Mouse (Mus musculus): ENCODE measurements around the gene 1700037C18Rik. TPM values are rescaled to one million over a fixed set of nuclear protein-coding genes. Genes with fewer than 3 reads are reported as not detected.
A peak's percentile ranks its signal among the peaks of the same experiment; 100 is the strongest.

The 1700037C18Rik gene
- 12.9 and 14.9 TPM in 2 replicates for polyA plus RNA-seq (2015; fragmentation: Nextera tagmentation; extraction: Ambion mirVana)

DNA sequence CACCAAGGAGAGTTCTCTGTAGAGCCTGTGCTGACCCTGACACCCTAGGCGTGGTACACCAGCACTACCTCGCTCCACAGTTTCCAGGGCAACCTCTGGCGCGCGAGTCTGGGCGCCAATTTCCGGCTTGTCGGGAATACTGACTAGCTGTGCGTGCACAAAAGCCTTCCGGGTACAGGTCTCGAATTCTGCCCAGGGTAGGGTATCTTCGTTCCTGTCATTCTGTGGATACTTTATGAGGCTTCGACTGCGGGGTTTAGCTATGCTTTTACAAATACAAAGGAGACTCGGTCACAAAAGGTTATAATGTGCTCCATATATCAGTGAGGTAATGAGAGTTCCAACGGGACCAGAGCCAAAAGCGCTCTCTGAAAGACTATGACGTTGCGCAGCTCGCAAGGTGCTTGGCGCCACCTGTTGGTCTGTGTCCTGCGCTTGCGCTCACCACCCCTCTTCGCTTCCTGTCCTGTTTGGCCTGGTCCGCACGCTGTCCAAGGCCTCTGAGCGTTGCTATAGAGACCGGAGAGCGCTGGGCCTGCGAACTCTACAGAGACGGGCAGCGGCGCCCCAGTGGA lies at the start of gene 1700037C18Rik, which contains the start of gene Cluap1:
TSS of gene 1700037C18Rik (minus strand) at position 153 of the 575 bp plus-strand sequence.
TSS of gene Cluap1 (plus strand) at position 265 of the 575 bp plus-strand sequence.
- peak within 1 kb of the TSS; percentile 79 for H3K27ac ChIP-seq (replicated peaks)
- peaks cover 37% of the 10 kb centered on the region for H3K36me3 ChIP-seq
- under 1% methylated on average over 33 of the region's 33 CpGs for WGBS
- H3K9me3 ChIP-seq, result no peaks in the 10 kb centered on the region
- H3K4me2 ChIP-seq (replicated peaks), result peak within 1 kb of the TSS; percentile 52
- H3K27me3 ChIP-seq, result no peaks in the 10 kb centered on the region
- H3K4me3 ChIP-seq, result peak within 1 kb of the TSS; percentile 70
- ATAC-seq (replicated peaks), result peak; percentile 96
- H3K9ac ChIP-seq (replicated peaks), result peak within 1 kb of the TSS; percentile 74
- peaks cover 20% of the 10 kb centered on the region for H3K4me1 ChIP-seq

DNA sequence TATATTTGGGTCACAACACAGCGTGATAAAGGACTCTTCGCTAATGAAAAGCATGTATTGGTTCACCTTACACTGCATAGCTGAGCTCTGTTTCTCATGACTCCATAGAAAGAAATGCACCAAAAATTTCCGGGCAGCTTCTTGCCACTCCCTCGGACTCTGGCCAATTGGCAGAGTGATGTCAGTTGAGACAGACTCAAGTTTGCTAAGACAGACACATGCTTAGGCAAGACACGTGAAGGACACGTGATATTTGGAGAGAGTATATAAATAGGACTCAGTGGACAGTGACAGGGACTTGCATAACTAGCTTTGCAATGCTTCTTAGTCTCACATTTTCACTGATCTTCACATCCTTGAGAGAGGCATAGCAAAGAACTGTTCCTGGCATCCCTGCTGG lies 47.9 kb upstream of the 1700037C18Rik start:
- WGBS, result 84% methylated on average over 6 of the region's 6 CpGs
- no peaks in the 10 kb centered on the region for H3K27me3 ChIP-seq
- no peak overlapping the region for H3K4me2 ChIP-seq (replicated peaks)
- H3K9ac ChIP-seq (replicated peaks), result no peak overlapping the region
- H3K36me3 ChIP-seq, result no peaks in the 10 kb centered on the region
- no peak overlapping the region for H3K4me3 ChIP-seq
- no peak overlapping the region for H3K27ac ChIP-seq (replicated peaks)
- H3K9me3 ChIP-seq, result no peaks in the 10 kb centered on the region
- H3K4me1 ChIP-seq, result no peaks in the 10 kb centered on the region
- no peak for ATAC-seq (replicated peaks)

DNA sequence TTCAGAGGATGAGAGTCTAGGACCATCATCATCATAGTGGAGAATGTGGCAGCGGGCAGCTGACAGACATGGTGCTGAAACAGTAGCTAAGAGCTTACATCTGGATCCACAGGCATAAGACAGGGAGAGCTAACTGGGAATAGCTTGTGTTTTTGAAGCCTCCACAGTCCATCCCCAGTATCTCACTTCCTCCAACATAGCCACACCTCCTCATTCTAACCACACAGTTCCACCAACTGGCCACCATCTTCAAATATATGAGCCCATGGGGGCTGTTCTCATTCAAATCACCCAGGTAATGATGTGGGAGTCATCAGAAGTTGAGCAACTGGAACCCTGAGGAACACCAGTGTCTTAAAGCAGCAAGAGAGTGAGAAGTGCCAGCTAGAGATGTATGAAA lies 42.7 kb upstream of the 1700037C18Rik start:
- 84% methylated on average over 1 of the region's 1 CpGs for WGBS
- ATAC-seq (replicated peaks), result no peak
- H3K4me3 ChIP-seq, result no peak overlapping the region
- no peaks in the 10 kb centered on the region for H3K4me1 ChIP-seq
- H3K9me3 ChIP-seq, result no peaks in the 10 kb centered on the region
- no peaks in the 10 kb centered on the region for H3K27me3 ChIP-seq
- H3K9ac ChIP-seq (replicated peaks), result no peak overlapping the region
- no peaks in the 10 kb centered on the region for H3K36me3 ChIP-seq
- no peak overlapping the region for H3K27ac ChIP-seq (replicated peaks)
- no peak overlapping the region for H3K4me2 ChIP-seq (replicated peaks)

DNA sequence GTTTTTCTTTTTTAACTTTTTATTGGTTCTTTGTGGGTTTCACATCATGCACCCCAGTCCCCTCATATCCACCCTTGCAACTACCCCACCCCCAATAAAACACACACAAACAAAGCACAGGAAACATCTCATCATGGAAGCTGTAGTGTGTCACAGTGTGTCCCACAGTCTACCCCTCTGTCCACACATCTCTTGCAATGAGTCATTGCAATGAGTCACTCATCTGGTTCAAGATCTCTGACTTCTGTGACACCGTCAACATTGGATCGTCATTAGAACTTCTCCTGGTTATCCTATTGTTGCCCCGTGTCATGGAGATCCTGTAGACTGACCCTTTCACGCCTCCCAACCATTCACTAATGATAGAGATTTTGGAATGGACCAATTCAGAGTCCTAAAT lies 26.2 kb upstream of the 1700037C18Rik start:
- no peak overlapping the region for H3K9ac ChIP-seq (replicated peaks)
- WGBS, result 94% methylated on average over 4 of the region's 4 CpGs
- H3K36me3 ChIP-seq, result peaks cover 76% of the 10 kb centered on the region
- no peaks in the 10 kb centered on the region for H3K9me3 ChIP-seq
- H3K4me2 ChIP-seq (replicated peaks), result no peak overlapping the region
- ATAC-seq (replicated peaks), result no peak
- H3K4me3 ChIP-seq, result no peak overlapping the region
- H3K27me3 ChIP-seq, result no peaks in the 10 kb centered on the region
- H3K27ac ChIP-seq (replicated peaks), result no peak overlapping the region
- H3K4me1 ChIP-seq, result no peaks in the 10 kb centered on the region

DNA sequence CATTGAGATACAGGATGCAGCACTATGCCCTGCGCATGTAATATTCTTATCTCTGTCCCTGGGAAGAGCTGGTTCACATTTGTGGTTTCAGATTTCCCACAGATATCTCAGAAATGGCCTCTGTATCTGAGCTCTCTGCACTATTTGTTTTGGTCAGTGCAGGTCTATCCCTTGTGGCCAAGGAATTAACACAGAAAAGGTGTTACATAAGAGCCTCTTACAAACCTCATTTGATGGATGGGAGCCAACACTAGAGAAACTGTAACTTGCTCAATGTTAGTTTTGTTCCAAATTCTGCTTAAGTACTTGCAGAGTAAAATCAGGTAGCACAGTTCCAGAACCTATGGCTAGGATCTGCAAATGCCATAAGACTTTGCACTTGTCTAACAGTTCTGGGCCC lies 25.6 kb upstream of the 1700037C18Rik start:
- H3K4me2 ChIP-seq (replicated peaks), result no peak overlapping the region
- H3K4me1 ChIP-seq, result no peaks in the 10 kb centered on the region
- ATAC-seq (replicated peaks), result no peak
- H3K27me3 ChIP-seq, result no peaks in the 10 kb centered on the region
- peaks cover 82% of the 10 kb centered on the region for H3K36me3 ChIP-seq
- H3K9ac ChIP-seq (replicated peaks), result no peak overlapping the region
- H3K9me3 ChIP-seq, result no peaks in the 10 kb centered on the region
- H3K4me3 ChIP-seq, result no peak overlapping the region
- no peak overlapping the region for H3K27ac ChIP-seq (replicated peaks)
- WGBS, result 98% methylated on average over 1 of the region's 1 CpGs

DNA sequence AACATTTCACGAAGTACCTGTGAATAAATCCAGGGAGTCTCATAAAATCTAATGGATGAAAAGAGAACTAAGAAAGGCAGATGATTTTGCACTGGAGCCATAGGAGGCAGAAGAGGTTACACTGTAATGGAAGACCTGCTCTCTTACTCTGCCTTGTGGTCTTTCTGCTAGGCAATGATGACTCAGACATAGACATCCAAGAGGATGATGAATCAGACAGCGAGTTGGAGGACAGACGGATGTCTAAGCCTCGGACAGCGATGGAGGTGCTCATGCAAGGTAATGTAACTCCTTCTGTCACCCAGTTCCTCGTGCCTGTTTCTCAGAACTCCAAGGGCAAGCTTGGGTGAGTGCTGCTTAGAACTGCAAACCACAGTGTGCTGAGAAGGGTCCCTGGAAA lies 25.0 kb upstream of the 1700037C18Rik start:
- no peak overlapping the region for H3K27ac ChIP-seq (replicated peaks)
- H3K9ac ChIP-seq (replicated peaks), result no peak overlapping the region
- no peak for ATAC-seq (replicated peaks)
- H3K36me3 ChIP-seq, result peaks cover 83% of the 10 kb centered on the region
- 96% methylated on average over 6 of the region's 6 CpGs for WGBS
- no peaks in the 10 kb centered on the region for H3K27me3 ChIP-seq
- no peaks in the 10 kb centered on the region for H3K9me3 ChIP-seq
- H3K4me3 ChIP-seq, result no peak overlapping the region
- H3K4me1 ChIP-seq, result no peaks in the 10 kb centered on the region
- no peak overlapping the region for H3K4me2 ChIP-seq (replicated peaks)

DNA sequence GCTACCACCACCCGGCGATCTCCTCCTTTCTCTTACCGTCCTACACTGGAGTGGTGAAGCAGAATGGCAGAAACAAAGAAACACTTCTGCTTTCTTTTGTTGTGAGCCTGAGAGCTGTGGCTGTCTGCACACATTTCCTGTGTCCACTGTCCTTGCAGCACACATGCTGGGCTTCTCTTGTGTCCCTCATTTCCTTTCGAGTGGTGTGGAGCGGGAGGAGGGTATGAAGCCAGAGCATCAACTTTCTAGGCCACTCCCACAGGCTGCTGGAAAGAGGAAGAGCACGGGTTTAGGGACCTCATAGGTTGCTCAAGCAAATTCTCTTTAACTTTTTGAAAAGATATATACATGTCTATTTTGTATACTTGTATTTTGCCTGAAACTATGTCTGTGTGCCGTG lies 20.7 kb upstream of the 1700037C18Rik start:
- ATAC-seq (replicated peaks), result no peak
- no peaks in the 10 kb centered on the region for H3K4me1 ChIP-seq
- H3K27ac ChIP-seq (replicated peaks), result no peak overlapping the region
- H3K27me3 ChIP-seq, result no peaks in the 10 kb centered on the region
- H3K9ac ChIP-seq (replicated peaks), result no peak overlapping the region
- 84% methylated on average over 7 of the region's 7 CpGs for WGBS
- no peaks in the 10 kb centered on the region for H3K9me3 ChIP-seq
- H3K36me3 ChIP-seq, result peaks cover 68% of the 10 kb centered on the region
- H3K4me2 ChIP-seq (replicated peaks), result no peak overlapping the region
- no peak overlapping the region for H3K4me3 ChIP-seq

DNA sequence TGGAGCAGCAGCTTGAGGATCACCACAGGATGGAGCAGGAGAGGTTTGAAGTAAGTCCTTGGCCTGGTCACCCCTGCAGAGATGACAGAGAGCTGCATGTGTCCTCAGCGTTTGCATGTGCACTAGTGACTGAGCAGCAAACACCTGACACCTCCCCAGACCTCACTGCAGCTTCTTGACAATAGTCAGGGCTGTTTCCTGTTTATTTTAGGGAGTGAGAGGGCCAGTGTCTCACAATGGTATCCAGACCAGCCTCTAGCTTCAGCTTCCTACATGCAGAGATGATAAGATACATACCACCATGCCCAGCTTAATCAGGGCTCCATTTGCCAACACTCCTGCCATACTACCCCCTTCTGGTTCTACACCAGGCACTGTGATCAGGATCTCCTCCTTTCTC lies 20.1 kb upstream of the 1700037C18Rik start:
- Histone ChIP-seq H3K9me3 (no peaks in the 10 kb centered on the region), H3K27me3 (no peaks in the 10 kb centered on the region), H3K4me2 (replicated peaks) (no peak overlapping the region), H3K9ac (replicated peaks) (no peak overlapping the region), H3K36me3 (peaks cover 68% of the 10 kb centered on the region), H3K4me3 (no peak overlapping the region), H3K27ac (replicated peaks) (no peak overlapping the region), H3K4me1 (no peaks in the 10 kb centered on the region)
- ATAC-seq (replicated peaks), result no peak
- 83% methylated on average over 1 of the region's 1 CpGs for WGBS

DNA sequence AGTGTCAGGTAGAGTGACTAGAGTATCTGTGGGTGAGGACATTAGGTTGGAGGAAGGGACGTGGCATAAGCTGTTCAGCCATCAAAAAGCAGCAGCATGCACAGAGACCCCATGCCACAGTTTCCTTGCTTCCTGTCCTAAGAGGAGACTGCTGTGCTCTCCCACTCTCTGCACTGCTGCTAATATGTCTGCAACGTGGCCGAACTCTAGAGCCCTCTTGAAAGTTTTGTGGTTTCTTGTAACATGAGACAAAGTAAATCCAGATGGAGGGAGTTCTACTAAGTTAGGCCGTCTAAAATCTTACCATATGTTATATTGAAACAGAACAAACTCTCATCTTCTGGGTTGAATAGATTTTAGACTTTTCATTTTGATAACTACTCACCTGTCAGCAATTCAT lies 15.5 kb upstream of the 1700037C18Rik start:
- H3K9me3 ChIP-seq, result no peaks in the 10 kb centered on the region
- 90% methylated on average over 4 of the region's 4 CpGs for WGBS
- no peak overlapping the region for H3K4me3 ChIP-seq
- no peak for ATAC-seq (replicated peaks)
- peaks cover 68% of the 10 kb centered on the region for H3K36me3 ChIP-seq
- no peak overlapping the region for H3K9ac ChIP-seq (replicated peaks)
- H3K4me2 ChIP-seq (replicated peaks), result no peak overlapping the region
- no peak overlapping the region for H3K27ac ChIP-seq (replicated peaks)
- H3K27me3 ChIP-seq, result no peaks in the 10 kb centered on the region
- no peaks in the 10 kb centered on the region for H3K4me1 ChIP-seq

DNA sequence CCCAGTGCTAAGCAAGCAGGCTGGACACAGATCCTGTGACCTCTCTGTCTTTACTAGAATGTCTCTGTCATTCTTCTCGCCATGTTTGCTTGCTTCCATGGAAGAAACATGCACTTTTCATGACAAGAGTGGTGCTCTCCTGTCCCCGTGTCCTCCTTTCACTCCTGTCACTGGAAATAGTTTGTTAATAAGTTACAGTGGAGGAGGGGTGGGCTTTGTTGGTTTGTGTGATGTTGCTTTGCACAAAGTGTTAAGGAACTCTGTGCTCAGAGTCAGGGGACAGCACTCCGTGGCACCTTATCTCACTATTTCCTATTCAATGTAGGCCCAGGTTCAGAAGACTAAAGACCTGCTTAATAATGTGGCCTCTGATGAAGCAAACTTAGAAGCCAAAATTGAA lies 15.0 kb upstream of the 1700037C18Rik start:
- Histone ChIP-seq H3K4me2 (replicated peaks) (no peak overlapping the region), H3K27me3 (no peaks in the 10 kb centered on the region), H3K36me3 (peaks cover 66% of the 10 kb centered on the region), H3K27ac (replicated peaks) (no peak overlapping the region), H3K4me1 (no peaks in the 10 kb centered on the region), H3K9ac (replicated peaks) (no peak overlapping the region), H3K4me3 (no peak overlapping the region), H3K9me3 (no peaks in the 10 kb centered on the region)
- WGBS, result 95% methylated on average over 3 of the region's 3 CpGs
- no peak for ATAC-seq (replicated peaks)

DNA sequence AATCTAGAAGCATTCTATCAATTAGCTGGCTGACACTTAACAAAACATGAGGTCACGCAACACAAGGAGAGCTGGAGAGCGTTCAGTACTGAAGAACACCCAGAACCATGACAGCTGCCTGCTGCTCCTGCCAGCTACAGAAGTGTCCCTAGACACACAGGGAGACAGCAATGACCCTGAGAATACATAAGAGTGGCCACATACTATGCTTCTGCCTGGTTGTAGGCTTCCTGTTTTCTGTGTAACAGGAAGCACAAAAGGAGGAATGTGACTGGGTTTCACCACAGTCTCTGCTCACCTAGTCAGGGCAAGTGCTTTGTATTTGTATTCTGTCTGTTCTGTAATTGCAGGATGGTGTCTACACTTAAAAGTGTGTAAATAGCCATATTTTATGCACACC lies 12.3 kb upstream of the 1700037C18Rik start:
- ATAC-seq (replicated peaks), result no peak
- 90% methylated on average over 2 of the region's 2 CpGs for WGBS
- Histone ChIP-seq H3K9ac (replicated peaks) (no peak overlapping the region), H3K4me3 (no peak overlapping the region), H3K4me1 (no peaks in the 10 kb centered on the region), H3K27me3 (no peaks in the 10 kb centered on the region), H3K9me3 (no peaks in the 10 kb centered on the region), H3K4me2 (replicated peaks) (no peak overlapping the region), H3K27ac (replicated peaks) (no peak overlapping the region), H3K36me3 (peaks cover 68% of the 10 kb centered on the region)

DNA sequence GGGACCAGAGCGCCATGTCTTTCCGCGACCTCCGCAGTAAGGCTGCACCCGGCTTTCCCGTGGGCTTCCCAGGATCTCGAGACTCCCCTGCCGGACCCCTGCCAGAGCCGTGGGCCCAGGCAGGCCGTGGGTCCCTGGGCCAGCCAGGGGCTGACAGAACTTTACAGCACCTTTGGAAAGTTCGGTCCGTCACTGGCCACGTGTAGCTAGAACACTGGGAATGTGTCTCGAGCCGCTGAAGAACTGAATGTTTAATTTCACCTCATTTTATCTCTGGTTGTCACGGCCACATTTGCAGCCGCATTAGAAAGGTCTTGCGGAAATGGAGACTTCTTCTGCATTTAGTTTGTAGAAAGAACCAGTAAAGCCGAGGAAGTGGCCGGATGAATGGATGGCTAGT lies 629 bp upstream of the 1700037C18Rik start:
- H3K27me3 ChIP-seq, result no peaks in the 10 kb centered on the region
- WGBS, result 7% methylated on average over 20 of the region's 20 CpGs
- peak overlapping the region; percentile 52 for H3K4me2 ChIP-seq (replicated peaks)
- H3K9me3 ChIP-seq, result no peaks in the 10 kb centered on the region
- H3K4me1 ChIP-seq, result peaks cover 20% of the 10 kb centered on the region
- peaks cover 36% of the 10 kb centered on the region for H3K36me3 ChIP-seq
- peak overlapping the region; percentile 70 for H3K4me3 ChIP-seq
- peak overlapping the region; percentile 79 for H3K27ac ChIP-seq (replicated peaks)
- peak overlapping the region; percentile 74 for H3K9ac ChIP-seq (replicated peaks)
- ATAC-seq (replicated peaks), result no peak

DNA sequence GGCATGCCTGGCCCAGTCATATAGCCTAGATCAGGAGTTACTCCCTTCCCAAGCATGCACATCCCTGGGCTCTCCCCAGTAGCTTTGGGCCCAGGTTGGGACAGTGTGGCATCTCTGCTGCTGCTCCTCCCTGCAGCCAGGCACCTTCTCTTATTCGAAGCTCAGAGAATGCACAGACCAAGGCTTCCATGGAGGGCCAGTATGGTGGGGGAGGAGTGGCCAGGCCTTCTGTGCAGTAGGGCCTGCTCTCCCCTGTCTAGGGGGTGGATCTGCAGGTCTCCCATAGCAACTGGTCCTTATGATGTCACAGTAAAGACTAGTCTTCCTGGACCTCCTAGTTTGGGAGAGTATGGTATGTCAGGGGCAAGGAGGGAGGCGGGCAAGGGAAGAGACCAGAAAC lies 1.0 kb downstream of the 1700037C18Rik start:
- H3K9ac ChIP-seq (replicated peaks), result no peak overlapping the region
- WGBS, result 68% methylated on average over 2 of the region's 2 CpGs
- H3K4me1 ChIP-seq, result peaks cover 20% of the 10 kb centered on the region
- peak overlapping the region; percentile 70 for H3K4me3 ChIP-seq
- H3K36me3 ChIP-seq, result peaks cover 36% of the 10 kb centered on the region
- H3K27me3 ChIP-seq, result no peaks in the 10 kb centered on the region
- no peak overlapping the region for H3K27ac ChIP-seq (replicated peaks)
- no peaks in the 10 kb centered on the region for H3K9me3 ChIP-seq
- H3K4me2 ChIP-seq (replicated peaks), result no peak overlapping the region
- 0 out of 2 replicates have a peak, but pooled peaks have one; percentile 8 for ATAC-seq (replicated peaks)
